Mouse (Mus musculus) heart, adult 18-20 months (tissue): ENCODE data around the gene She. TPM values are rescaled to one million over a fixed set of nuclear protein-coding genes. Genes with fewer than 3 reads are reported as not detected.

Source experiments
- DNase-seq, 2 experiments: peaks; one replicate each; pipeline ENCODE4 v3.0.0; 2021 to 2022; ENCODE audit warnings: mixed read lengths in 1 of 2
- total RNA-seq, 2 experiments: library from RNA; stranded (reverse); gene quantifications; 2 replicates each; pipeline ENCODE4 v1.2.3; 2021

The She gene
- total RNA-seq, 2 experiments from 2014 or later, result 10.0 to 10.5 TPM

DNA sequence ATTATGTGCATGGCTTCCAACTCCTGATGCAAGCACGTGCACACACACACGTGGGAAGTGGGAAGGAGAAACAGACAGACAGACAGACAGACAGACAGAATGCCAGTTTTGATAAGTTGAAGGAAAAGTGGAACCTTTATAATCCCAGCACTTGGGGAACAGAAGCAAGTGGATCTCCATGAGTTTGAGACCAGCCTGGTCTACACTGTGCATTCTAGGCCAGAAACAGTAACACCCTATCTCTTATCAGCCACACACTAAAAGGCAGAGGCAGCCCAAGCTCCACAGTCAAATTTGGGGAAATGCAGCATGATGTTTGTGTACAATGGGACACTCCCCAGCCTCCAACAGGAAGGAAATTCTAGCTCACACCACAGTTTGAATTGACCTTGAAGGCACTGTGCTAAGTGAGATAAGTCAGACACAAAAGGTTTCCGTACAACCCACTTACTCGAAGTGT lies 52.4 kb downstream of the She start:
- no peak for DNase-seq

GRCm38 (mm10) chr3:89885766-89886165 lies 54.6 kb downstream of the She start:
- no peak for DNase-seq

DNA sequence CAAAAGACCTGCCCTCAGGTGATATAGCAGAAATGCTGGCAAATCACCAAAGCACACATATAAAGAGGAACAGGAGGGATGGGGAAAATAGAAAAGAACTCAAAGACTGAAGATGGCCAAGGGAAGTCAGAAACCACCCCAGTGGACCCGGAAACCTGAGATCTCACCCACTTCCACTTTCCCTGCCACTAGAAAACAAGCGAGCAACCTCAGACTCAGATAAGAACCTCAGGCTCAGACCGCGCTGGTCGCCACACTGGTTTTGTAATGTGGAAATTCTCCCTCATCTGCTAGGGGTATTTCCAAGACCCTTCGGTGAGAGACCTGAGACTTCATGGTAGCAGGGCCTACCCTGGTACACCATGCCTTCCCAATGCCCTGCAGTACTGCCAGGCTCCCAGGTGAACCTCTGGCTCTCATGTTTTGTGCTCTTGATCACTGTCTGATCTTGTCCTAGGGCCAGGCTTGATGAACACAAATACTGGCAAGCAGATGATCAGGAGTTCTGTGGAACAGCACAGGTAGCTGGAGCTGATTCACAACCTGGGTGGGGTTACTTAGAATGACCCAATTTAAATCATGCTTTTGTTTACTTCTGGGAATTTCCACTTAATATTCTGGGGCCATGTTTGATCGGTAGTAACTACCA lies 56.5 kb downstream of the She start:
- DNase-seq, result no peak

GRCm38 (mm10) chr3:89889841-89890430 lies 58.8 kb downstream of the She start:
- peak; percentile 39 to 56 for DNase-seq

GRCm38 (mm10) chr3:89891696-89892095 lies 60.5 kb downstream of the She start:
- DNase-seq, result no peak

GRCm38 (mm10) chr3:89892517-89893106 lies 61.4 kb downstream of the She start:
- no peak for DNase-seq

DNA sequence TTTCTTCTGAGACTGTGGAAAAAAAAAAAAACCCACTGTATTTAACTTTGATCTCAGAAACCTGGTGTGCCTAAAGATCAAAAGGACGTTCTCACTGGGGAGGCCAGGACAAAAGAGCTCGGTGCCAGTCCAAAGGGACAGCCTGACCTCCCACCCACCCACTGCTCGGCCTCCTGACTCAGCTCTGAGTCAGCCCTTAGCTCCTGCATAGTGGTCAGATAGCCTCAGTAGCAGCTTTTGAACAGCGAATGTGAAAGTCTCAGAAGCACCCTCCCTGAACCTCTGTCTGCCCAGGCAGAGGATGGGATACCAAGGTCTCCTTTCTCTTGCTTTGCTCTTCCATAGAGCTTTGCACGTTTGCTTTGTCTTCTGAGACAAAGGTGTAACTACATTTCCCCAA lies 65.4 kb downstream of the She start:
- no peak for DNase-seq

DNA sequence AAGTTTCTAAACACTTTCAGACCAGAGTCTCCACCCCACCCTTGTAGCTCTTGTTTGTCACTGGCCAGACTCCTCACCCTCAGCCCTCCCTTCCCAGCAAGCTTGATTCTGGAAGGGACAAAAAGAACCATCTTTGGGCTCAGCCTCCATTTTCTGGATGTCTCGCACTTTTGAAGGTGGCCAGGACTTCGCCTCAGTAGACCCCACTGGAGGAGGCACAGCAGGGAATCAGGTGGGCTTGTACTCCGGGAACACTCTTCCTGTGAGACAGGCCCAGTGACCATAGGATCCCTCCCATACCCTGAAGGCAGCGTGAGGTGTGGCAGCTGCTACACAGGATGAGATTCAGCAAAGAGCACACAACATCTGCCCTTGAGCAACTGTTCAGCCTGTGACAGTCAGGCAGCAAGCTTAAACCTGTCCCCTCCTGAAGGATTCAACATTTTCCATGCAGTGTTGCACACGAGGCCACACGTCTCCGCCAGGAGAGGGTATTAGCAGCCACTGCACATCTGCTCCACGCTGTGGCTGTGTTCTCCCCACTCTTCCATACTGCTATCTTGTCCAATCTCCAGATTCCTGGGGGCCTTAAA lies 66.1 kb downstream of the She start:
- no peak for DNase-seq

GRCm38 (mm10) chr3:89898011-89898410 lies 66.8 kb downstream of the She start:
- no peak for DNase-seq

DNA sequence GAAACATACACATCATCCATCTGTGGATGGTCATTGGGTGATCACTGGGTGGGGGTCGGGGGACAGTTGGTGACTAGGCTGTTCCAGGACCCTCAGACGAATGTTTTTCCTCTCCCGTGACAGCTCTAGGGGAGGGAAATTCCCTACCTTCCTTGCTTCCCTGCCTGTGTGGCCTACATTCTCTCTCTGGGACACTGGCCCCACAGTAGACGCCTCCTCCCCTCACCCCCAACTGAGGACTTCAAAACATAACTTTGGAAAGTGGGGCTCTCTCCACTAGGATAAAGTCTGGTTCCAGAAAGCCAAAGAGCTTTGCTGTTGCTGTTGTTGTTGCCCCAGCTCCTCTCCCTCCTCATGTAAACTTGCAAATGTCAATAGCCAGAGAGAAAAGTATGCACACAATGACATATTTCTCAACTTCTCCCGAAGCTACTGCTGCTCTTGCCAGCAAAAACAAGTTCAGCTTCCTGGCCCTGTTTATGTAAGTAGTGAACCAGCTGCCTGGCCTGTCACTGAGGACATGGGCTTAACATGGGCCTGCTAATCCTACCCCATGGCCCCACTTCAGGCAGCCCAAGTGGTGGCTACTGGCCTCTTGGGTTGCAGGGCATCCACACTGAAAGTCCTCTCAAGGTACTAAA lies 67.8 kb downstream of the She start:
- peak; percentile 62 to 72 for DNase-seq

DNA sequence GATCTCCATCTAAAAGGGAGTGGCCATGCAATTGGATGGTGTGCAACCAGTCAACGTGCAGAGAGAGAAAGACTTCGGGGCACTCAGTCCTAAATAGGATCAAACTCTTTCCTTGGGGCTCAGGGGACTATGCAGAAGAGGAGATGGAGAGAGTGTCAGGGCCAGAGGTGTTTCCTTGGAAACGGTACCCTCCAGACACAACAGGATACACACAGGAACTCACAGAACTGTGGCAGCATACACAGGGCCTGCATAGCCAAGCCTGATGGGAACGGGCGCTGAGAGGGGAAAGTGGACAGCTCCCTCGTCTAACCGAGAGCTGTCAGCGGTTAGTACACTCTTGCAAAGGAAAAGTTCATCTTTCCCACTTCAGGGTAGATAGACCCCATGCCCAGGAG lies 68.3 kb downstream of the She start:
- DNase-seq, result no peak

DNA sequence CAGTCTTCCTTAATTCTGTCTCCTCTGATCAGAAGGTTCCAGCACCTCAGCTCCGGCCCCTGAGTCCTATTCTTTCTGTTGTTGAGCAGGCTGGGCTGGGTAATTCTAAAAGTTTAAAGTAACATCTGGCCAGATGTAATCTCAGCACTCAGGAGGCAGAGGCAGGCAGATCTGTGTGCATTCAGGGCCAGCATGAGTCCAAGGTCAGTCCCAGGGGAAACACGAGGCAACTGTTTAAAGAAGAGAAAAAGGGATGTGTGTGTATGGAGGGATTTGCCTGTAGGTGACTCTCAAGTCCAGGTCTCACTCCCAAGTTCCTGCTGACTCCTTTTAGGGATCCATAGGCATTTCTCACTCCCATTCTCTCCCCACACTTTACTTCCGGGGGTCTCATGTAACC lies 76.7 kb downstream of the She start:
- no peak for DNase-seq

Other genes starting within 250 kb of the She start
- 10 to 100 TPM; 10.2 to 11.0 TPM for gene Adar, start 116.3 kb upstream of the She start, total RNA-seq
- gene Chrnb2, start 66.7 kb upstream of the She start, total RNA-seq, result under 1 TPM in 1 of 2 experiments, not detected in 1; 0.18 TPM
- gene Ube2q1, start 57.8 kb upstream of the She start, total RNA-seq, result 10 to 100 TPM; 25.9 to 26.1 TPM
- 1 to 10 TPM; 4.2 to 5.6 TPM for gene Il6ra, start 81.8 kb downstream of the She start, total RNA-seq
- 10 to 100 TPM; 14.7 to 14.9 TPM for gene Atp8b2, start 132.1 kb downstream of the She start, total RNA-seq
- 10 to 100 TPM; 46.1 to 48.5 TPM for gene Hax1, start 167.4 kb downstream of the She start, total RNA-seq
- gene 4933434E20Rik, start 220.3 kb downstream of the She start, total RNA-seq, result 10 to 100 TPM; 92.4 to 97.6 TPM
- gene Ubap2l, start 221.3 kb downstream of the She start, total RNA-seq, result 100 to 1,000 TPM in 1 of 2 experiments, 10 to 100 TPM in 1; 83.7 to 107 TPM
- gene Tpm3, start 241.3 kb downstream of the She start, total RNA-seq, result 10 to 100 TPM; 42.9 to 46.2 TPM